Comparison of ENCODE assay signal across 11 mouse cellular contexts in genomic region chr4:139250886-139251285, GRCm38 (mm10). TPM values are rescaled to one million over a fixed set of nuclear protein-coding genes. Genes with fewer than 3 reads are reported as not detected.
A peak's percentile ranks its signal among the peaks of the same experiment; 100 is the strongest.
DNase-seq lines count a peak whose midpoint lies in the region; ATAC-seq and TF ChIP-seq lines count a peak whose summit lies in the region.
"Had no signal": no experiment of that assay in that cellular context is flagged by ENCODE, and none has a peak within 500 bp of the region (broad histone marks: within the 10 kb centered on the region; RNA-seq: fewer than 3 reads in every experiment).

No protein-coding gene starts in this region.

- no peaks in the 10 kb centered on the region for H3K36me3 ChIP-seq in hindbrain, embryonic 15.5 days
- no peaks in the 10 kb centered on the region for H3K36me3 ChIP-seq in hindbrain, embryonic 16.5 days (ENCODE audit: control insufficient read depth, insufficient read depth, low read length)
- H3K36me3 ChIP-seq in limb, embryonic 11.5 days (ENCODE audit: control insufficient read depth, insufficient read depth, low read length): no peaks in the 10 kb centered on the region; the same call in 1 of the 2 replicates
- H3K36me3 ChIP-seq in midbrain, postnatal 0 days (ENCODE audit: insufficient read depth, low read length): 0 out of 2 replicates have a peak, but pooled peaks cover 2% of the 10 kb centered on the region
- H3K36me3 ChIP-seq: hindbrain, embryonic 13.5 days had no signal

- peaks cover 56% of the 10 kb centered on the region for H3K4me1 ChIP-seq in hindbrain, embryonic 15.5 days (replicated peaks)
- peaks cover 30% of the 10 kb centered on the region for H3K4me1 ChIP-seq in hindbrain, embryonic 16.5 days (ENCODE audit: control insufficient read depth, insufficient read depth, low read depth, low read length)
- peaks cover 76% of the 10 kb centered on the region for H3K4me1 ChIP-seq in limb, embryonic 11.5 days (ENCODE audit: control insufficient read depth, insufficient read depth, low read length)
- peaks cover 3% of the 10 kb centered on the region; the same call in 1 of the 2 replicates for H3K4me1 ChIP-seq in midbrain, postnatal 0 days (ENCODE audit: insufficient read depth, low read length)

- H3K4me3 ChIP-seq in hindbrain, embryonic 15.5 days: no peak overlapping the region
- no peak overlapping the region for H3K4me3 ChIP-seq in hindbrain, embryonic 16.5 days (ENCODE audit: low read length)
- no peak overlapping the region for H3K4me3 ChIP-seq in limb, embryonic 11.5 days (ENCODE audit: low read depth, low read length)
- no peak overlapping the region for H3K4me3 ChIP-seq in midbrain, postnatal 0 days (ENCODE audit: low read depth, low read length)
- H3K4me3 ChIP-seq: hindbrain, embryonic 13.5 days; midbrain, embryonic 10.5 days had no signal

- peak overlapping the region; percentile 15; the same call in 1 of the 2 replicates for H3K27ac ChIP-seq in hindbrain, embryonic 15.5 days (replicated peaks)
- H3K27ac ChIP-seq in hindbrain, embryonic 16.5 days (ENCODE audit: low read depth, low read length): no peak overlapping the region
- peak overlapping the region; percentile 72 for H3K27ac ChIP-seq in limb, embryonic 11.5 days (replicated peaks; ENCODE audit: low read depth, low read length)
- H3K27ac ChIP-seq in midbrain, postnatal 0 days (ENCODE audit: low read depth, low read length): no peak overlapping the region; the same call in 1 of the 2 replicates

- 75% methylated on average over 8 of the region's 8 CpGs for WGBS in hindbrain, embryonic 15.5 days
- WGBS in hindbrain, embryonic 16.5 days: 76% methylated on average over 8 of the region's 8 CpGs
- WGBS in limb, embryonic 11.5 days: 69% methylated on average over 8 of the region's 8 CpGs
- 71% methylated on average over 8 of the region's 8 CpGs for WGBS in midbrain, postnatal 0 days

- no peak overlapping the region for H3K4me2 ChIP-seq in hindbrain, embryonic 15.5 days
- H3K4me2 ChIP-seq in hindbrain, embryonic 16.5 days (ENCODE audit: low read length): no peak overlapping the region
- H3K4me2 ChIP-seq in limb, embryonic 11.5 days (ENCODE audit: low read depth, severe bottlenecking): no peak overlapping the region
- no peak overlapping the region for H3K4me2 ChIP-seq in midbrain, postnatal 0 days (ENCODE audit: low read depth, low read length, poor library complexity, severe bottlenecking)
- H3K4me2 ChIP-seq: hindbrain, embryonic 13.5 days had no signal

- DNase-seq in ovary, postnatal 36 days (ENCODE audit: low spot score): peak; percentile 38
- no peak for DNase-seq in ovary, postnatal 10 days (ENCODE audit: low spot score)
- no peak for DNase-seq in limb, embryonic 11.5 days (ENCODE audit: low spot score)
- DNase-seq in right cerebral cortex, adult 2 months (ENCODE audit: low spot score in 2 of 2): no peak
- DNase-seq in midbrain, postnatal 0 days (ENCODE audit: low spot score): no peak
- DNase-seq: cerebellum, postnatal 36 days had no signal

- ATAC-seq in hindbrain, embryonic 15.5 days (ENCODE audit: low FRiP score, low read depth): no peak
- no peak for ATAC-seq in hindbrain, embryonic 16.5 days
- ATAC-seq in limb, embryonic 11.5 days (ENCODE audit: insufficient number of reproducible peaks, low FRiP score, low TSS enrichment, low read depth): no peak
- no peak for ATAC-seq in midbrain, postnatal 0 days (ENCODE audit: low FRiP score)
- no peak for ATAC-seq in erythroid progenitor cell, adult 5-6 weeks (replicated peaks; ENCODE audit: low FRiP score, poor library complexity, severe bottlenecking)

- H3K9ac ChIP-seq in hindbrain, embryonic 15.5 days: no peak overlapping the region
- no peak overlapping the region for H3K9ac ChIP-seq in hindbrain, embryonic 16.5 days (ENCODE audit: low read depth, low read length)
- H3K9ac ChIP-seq in limb, embryonic 11.5 days (ENCODE audit: low read length): no peak overlapping the region
- no peak overlapping the region for H3K9ac ChIP-seq in midbrain, postnatal 0 days (replicated peaks; ENCODE audit: low read length, poor library complexity, severe bottlenecking)

- TF ChIP-seq CTCF in midbrain, postnatal 0 days (IDR thresholded peaks at IDR 0.05): no peak

- no peaks in the 10 kb centered on the region for H3K27me3 ChIP-seq in hindbrain, embryonic 15.5 days
- no peaks in the 10 kb centered on the region for H3K27me3 ChIP-seq in hindbrain, embryonic 16.5 days (replicated peaks; ENCODE audit: control insufficient read depth, insufficient read depth, low read length)
- no peaks in the 10 kb centered on the region for H3K27me3 ChIP-seq in limb, embryonic 11.5 days (ENCODE audit: control insufficient read depth, insufficient read depth, low read length)
- H3K27me3 ChIP-seq in midbrain, postnatal 0 days (ENCODE audit: insufficient read depth, low read length): no peaks in the 10 kb centered on the region
- H3K27me3 ChIP-seq: hindbrain, embryonic 13.5 days had no signal

- no peaks in the 10 kb centered on the region for H3K9me3 ChIP-seq in hindbrain, embryonic 15.5 days
- no peaks in the 10 kb centered on the region for H3K9me3 ChIP-seq in hindbrain, embryonic 16.5 days (ENCODE audit: control insufficient read depth, low read length)
- no peaks in the 10 kb centered on the region for H3K9me3 ChIP-seq in limb, embryonic 11.5 days (ENCODE audit: control insufficient read depth, low read length)
- H3K9me3 ChIP-seq in midbrain, postnatal 0 days (ENCODE audit: low read length): no peaks in the 10 kb centered on the region
- H3K9me3 ChIP-seq: hindbrain, embryonic 13.5 days; midbrain, embryonic 10.5 days had no signal

RNA-seq across cellular contexts. Expression of gene Capzb, which starts 58.2 kb away (rescaled TPM):
- 331 and 334 TPM in 2 replicates for polyA plus RNA-seq in hindbrain, embryonic 15.5 days (2015; fragmentation: Nextera tagmentation; extraction: Ambion mirVana)
- polyA plus RNA-seq in hindbrain, embryonic 16.5 days (2015; fragmentation: Nextera tagmentation; extraction: Ambion mirVana): 339 and 345 TPM in 2 replicates
- polyA plus RNA-seq in limb, embryonic 11.5 days (2014; fragmentation: Nextera tagmentation; extraction: Ambion mirVana): 278 and 307 TPM in 2 replicates
- total RNA-seq in midbrain, postnatal 0 days (2014; rRNA removed): 84.0 and 108 TPM in 2 replicates
- 308 and 309 TPM in 2 replicates for polyA plus RNA-seq in midbrain, postnatal 0 days (2015; fragmentation: Nextera tagmentation; extraction: Ambion mirVana)
- 94.3 and 141 TPM in 2 replicates for total RNA-seq in erythroid progenitor cell, adult 5-6 weeks (2015; ENCODE audit: low replicate concordance)
- 29.4 and 35.6 TPM in 2 replicates for total RNA-seq in erythroid progenitor cell, adult 5-6 weeks (2017; ENCODE audit: low replicate concordance)

RNA-seq across cellular contexts. Expression of gene Pqlc2, which starts 59.6 kb away (rescaled TPM):
- polyA plus RNA-seq in hindbrain, embryonic 15.5 days (2015; fragmentation: Nextera tagmentation; extraction: Ambion mirVana): 13.9 and 14.0 TPM in 2 replicates
- 14.0 and 15.5 TPM in 2 replicates for polyA plus RNA-seq in hindbrain, embryonic 16.5 days (2015; fragmentation: Nextera tagmentation; extraction: Ambion mirVana)
- 13.0 and 16.1 TPM in 2 replicates for polyA plus RNA-seq in limb, embryonic 11.5 days (2014; fragmentation: Nextera tagmentation; extraction: Ambion mirVana)
- 19.3 and 26.5 TPM in 2 replicates for total RNA-seq in midbrain, postnatal 0 days (2014; rRNA removed)
- 10.9 and 15.2 TPM in 2 replicates for polyA plus RNA-seq in midbrain, postnatal 0 days (2015; fragmentation: Nextera tagmentation; extraction: Ambion mirVana)
- total RNA-seq in erythroid progenitor cell, adult 5-6 weeks (2015; ENCODE audit: low replicate concordance): 4.3 and 10.5 TPM in 2 replicates
- total RNA-seq in erythroid progenitor cell, adult 5-6 weeks (2017; ENCODE audit: low replicate concordance): 1.1 and 4.5 TPM in 2 replicates

RNA-seq across cellular contexts. Expression of gene Akr7a5, which starts 59.7 kb away (rescaled TPM):
- polyA plus RNA-seq in hindbrain, embryonic 15.5 days (2015; fragmentation: Nextera tagmentation; extraction: Ambion mirVana): 64.8 and 66.2 TPM in 2 replicates
- polyA plus RNA-seq in hindbrain, embryonic 16.5 days (2015; fragmentation: Nextera tagmentation; extraction: Ambion mirVana): 64.7 and 65.5 TPM in 2 replicates
- 121 and 139 TPM in 2 replicates for polyA plus RNA-seq in limb, embryonic 11.5 days (2014; fragmentation: Nextera tagmentation; extraction: Ambion mirVana)
- 45.0 and 65.4 TPM in 2 replicates for total RNA-seq in midbrain, postnatal 0 days (2014; rRNA removed)
- 64.4 and 65.6 TPM in 2 replicates for polyA plus RNA-seq in midbrain, postnatal 0 days (2015; fragmentation: Nextera tagmentation; extraction: Ambion mirVana)
- 4.0 TPM in 1 of 2 replicates, not detected in the other for total RNA-seq in erythroid progenitor cell, adult 5-6 weeks (2015; ENCODE audit: low replicate concordance)
- 1.2 TPM in 1 of 2 replicates, not detected in the other for total RNA-seq in erythroid progenitor cell, adult 5-6 weeks (2017; ENCODE audit: low replicate concordance)

Comparison
In these comparisons a context has a peak if more than half of its experiments do, and no peak if none do; other contexts are left out.
1. H3K27ac ChIP-seq: peak in hindbrain, embryonic 15.5 days (single experiment) and limb, embryonic 11.5 days (single experiment); none in hindbrain, embryonic 16.5 days (single experiment) and midbrain, postnatal 0 days (single experiment).